Mouse (Mus musculus): ENCODE measurements at regions not wholly inside any gene's neighbourhood (a gene's known extent, or its start where the extent isn't known, plus 50 kb on each side); places are given as distances from the start of the nearest gene placed in this dataset.

DNA sequence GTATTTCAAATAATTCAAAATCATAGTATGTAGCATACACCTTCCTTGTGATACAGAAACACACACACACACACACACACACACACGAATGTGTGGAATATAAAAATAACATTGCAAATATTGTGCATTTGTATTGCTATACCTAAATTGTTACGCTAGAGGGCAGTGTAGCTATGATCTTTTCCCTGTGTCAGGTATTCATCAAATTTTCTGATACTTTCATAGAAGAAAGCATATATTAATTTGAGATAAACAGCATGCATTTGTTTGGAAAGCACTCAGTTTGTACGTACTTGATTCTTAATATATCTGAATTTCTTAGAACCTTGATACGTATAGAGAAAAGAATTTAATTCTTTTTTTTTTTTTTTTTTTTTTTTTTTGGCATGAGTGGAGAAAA lies 1700.9 kb upstream of the Sel1l start:
- DNase-seq (ENCODE audit: low spot score) = peak; percentile 3

DNA sequence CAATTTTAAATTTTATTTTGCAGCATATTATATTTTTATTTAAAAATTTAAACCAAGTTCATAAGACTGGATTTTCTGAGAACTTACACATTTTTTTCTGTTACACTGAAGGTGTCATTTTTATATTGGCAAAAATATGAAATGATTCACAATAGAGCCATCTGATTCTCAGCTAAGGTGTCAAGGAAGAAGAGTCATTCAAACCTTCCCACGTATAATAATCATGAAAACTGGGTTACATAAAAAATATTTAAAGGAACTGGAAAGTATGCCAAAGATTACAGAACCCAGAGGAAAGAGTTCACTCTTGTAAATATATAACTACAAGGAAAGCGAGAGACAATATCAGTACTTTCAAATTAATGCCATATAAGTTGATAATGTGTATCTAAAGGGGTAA lies 1674.5 kb upstream of the Sel1l start:
- DNase-seq (ENCODE audit: low spot score) = no peak

DNA sequence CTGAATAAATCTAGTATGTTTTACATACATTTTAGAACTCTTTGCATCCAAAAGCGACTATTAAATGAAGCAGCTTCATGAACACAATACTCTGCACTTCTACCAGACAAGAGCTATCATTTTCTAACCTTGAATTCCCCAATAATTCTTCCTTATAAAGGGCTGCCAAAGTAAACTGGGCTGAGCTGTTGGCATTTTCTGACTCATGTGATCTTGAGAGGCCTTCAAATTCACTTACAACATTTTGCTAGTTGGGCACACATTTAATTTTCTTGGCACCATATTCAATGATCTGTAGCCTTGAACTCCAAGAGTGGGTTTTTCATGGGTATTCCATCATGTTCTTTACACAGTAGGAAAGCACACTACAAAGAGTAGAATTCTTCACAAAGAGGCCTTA lies 1637.4 kb upstream of the Sel1l start:
- DNase-seq (ENCODE audit: low spot score) = no peak

DNA sequence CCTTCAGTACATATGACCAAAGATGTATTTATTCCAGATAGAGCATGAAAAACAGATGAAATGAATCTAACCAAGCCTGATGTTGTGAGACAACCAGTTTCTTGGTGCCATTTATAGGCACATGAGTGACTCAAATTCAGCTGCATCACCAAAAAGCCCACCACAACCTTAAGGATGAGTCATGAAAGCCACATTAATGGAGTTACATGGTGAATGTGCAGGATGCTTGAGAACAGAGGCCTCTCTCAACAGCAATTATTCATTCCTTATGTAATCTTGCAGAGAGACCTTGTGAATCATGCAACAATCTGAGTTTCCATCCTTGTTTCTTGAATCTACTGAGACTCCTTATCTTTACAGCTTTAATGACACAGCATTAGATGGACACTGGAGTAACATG lies 1613.1 kb upstream of the Sel1l start:
- DNase-seq (ENCODE audit: low spot score) = no peak

DNA sequence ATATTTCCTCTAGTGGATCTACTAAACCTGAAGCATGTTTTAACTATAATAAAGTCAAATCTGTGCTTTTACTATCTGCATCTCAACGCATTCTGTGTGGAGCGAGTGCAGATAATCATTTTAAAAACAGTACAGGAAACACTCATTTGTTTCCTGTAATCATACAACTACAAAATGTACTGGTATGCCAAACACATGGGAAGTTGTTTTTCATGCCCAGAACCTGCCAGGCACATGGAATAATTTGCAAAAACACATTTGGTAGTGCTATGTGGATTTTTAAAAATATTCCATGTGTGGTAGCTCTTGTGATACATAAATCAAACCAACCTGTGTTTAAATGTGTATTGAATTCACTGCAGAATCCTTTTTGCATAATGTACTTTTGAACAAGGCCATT lies 1600.5 kb upstream of the Sel1l start:
- DNase-seq (ENCODE audit: low spot score) = no peak

DNA sequence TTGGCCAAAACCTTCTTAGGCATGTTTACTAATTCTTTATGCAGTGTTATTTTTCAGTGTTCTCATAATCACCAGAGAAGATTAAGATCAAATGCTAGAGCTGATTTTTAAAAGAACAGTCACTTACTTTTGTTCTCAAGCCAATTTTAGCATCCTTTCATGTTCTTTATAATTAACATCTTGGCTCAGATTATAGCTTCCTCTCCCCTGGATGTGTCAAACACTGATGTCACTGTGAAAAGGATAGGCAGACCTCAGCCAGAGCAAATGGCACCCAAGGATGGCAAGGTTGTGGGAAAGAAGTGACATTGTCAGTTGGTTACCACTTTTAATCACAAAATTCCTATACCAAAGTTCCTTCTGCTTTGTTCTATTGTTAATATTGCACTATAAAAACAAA lies 1580.3 kb upstream of the Sel1l start:
- no peak for DNase-seq (ENCODE audit: low spot score)

DNA sequence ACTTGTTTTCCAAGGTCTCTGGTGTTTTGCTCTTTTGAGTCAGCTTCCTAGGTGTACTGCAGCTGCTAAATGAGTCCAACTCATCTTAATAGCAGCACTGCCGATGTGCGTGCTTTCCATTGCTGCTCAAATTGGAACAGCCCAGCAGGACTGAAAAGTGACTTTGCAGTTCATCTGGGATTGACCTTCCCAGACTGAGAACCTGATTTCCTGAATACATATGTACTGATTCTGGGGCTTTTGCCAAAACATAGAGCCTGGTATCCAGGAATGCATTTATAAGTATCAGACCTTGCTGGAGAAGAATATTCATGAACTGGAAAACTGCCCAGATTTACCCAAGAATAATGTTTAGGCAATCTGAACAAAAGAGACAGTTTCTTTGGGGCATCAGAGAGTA lies 1579.0 kb upstream of the Sel1l start:
- no peak for DNase-seq (ENCODE audit: low spot score)

DNA sequence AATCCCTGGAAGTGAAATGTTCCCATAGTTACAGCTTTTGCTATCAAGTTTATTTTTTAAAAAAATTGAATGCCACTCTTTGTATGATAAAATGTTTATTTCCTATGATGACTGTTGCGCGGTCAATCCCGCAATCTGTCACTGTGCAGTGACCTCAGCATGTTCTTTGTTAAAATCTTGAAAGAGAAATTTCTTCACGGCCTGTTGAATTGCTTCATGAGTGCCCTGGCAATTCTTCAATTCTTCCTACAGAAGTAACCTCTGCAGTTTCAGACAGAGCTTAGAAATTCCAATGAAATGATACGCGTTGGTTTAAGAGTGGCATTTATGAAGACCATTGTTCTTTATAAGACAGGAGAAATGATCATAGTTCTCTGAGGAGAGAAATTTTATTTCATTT lies 1567.4 kb upstream of the Sel1l start:
- no peak for DNase-seq (ENCODE audit: low spot score)

DNA sequence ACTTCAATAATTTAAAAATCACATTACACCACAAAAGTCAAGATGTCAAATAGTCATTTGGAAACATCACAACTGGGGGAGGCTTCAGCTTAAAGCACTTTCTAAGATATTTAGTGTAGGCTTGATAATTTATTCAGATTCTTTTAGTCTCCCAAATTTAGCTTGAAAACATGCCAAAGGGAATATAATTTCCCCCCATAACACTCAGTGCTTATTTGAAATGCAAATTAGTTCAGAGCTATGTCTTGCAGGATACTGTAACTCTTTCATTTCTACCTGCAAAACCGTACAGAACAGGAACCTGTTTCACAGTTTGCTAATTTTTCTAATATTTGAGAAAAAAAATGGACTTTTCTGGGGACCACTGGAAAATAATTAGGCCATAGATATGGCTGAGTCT lies 1566.8 kb upstream of the Sel1l start:
- no peak for DNase-seq (ENCODE audit: low spot score)

DNA sequence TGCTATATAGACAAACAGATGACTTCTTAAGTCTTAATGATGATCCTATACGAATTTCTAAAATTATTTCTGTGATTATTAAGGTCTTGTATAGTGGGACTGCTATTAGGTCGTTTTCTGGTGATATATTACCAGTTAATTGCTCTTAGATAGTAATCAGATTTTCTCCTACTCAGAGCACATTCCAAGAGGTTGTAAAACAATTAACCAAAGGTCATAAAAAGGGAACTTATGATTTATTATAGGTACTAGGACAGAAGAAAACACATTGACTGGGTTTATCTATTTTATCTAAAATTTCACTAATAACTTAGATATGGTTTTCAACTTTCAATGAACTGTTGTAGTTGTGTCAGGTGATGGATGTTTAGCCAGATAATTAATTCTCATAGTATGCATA lies 1536.6 kb upstream of the Sel1l start:
- no peak for DNase-seq (ENCODE audit: low spot score)

DNA sequence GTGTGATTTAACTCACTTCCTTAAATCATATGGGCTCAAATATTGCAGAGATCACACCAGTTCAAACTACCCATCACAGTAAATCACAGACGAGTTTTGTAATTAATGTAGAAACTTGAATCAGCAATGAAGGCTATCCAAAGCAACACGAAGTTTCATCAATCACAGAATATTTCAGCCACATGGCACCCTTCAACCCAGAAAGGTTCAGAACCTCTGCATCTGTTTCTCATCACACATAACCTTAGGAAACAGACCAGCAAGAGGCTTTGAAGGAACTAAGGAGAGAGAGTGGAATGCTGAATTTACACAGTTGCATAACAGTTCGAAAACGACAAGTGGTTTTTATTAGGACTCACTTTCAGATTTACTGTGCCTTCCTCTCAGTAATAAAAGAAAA lies 1494.0 kb upstream of the Sel1l start:
- no peak for DNase-seq (ENCODE audit: low spot score)

DNA sequence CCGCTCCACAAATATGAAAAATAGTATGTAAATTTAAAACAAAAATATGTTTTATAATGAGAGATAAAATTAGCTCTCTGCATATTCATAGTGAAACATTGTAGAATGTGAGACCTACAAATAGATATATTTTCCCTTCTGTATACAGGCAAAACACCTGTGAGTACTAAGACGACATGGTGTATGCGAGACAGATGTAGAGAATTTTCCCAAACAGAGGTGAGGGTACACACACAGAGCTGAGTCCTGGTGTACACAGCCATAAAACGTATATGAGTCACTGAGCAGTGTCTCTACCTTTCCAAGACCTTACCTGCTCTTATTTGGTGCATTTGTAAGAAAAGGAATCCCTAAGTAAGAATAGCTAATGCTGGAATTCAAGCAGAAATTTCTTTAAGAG lies 1493.6 kb upstream of the Sel1l start:
- DNase-seq (ENCODE audit: low spot score) = no peak

DNA sequence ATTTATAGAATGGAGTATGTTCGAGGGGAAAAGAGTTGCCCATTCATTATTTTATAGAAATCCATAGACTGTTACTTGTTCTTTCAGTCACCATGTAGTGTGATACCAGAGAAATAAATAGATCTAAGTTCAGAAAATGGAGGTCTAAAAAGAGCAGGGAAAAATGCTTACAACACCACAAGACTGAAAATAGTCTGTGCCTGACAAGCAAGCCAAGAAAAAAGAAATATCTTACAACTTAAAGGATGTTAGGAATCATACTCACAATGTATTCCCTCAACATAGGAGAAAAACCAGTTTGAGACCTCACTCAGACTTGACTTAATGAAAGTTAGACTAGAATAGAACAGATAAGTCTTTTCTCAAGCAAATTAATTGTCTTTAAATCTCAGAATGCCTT lies 1486.6 kb upstream of the Sel1l start:
- DNase-seq (ENCODE audit: low spot score) = no peak

DNA sequence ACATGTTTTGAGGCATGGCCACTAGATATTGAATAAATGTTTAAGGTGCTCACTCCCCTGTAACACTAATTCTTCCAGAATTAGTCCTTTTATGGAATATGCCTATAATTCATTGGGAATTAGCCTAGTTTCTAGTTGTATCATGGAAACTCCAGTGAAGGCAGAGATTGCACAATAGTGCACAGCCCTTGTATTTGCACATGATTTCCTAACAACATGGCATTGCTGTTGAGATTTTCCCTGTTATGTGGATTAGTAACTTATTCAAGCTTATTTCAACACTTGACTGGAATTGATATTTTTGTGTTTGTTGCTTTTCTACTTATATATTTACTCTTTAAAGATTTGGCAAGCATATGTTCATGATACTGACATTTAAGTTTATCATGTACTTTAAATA lies 1463.3 kb upstream of the Sel1l start:
- DNase-seq (ENCODE audit: low spot score) = no peak

DNA sequence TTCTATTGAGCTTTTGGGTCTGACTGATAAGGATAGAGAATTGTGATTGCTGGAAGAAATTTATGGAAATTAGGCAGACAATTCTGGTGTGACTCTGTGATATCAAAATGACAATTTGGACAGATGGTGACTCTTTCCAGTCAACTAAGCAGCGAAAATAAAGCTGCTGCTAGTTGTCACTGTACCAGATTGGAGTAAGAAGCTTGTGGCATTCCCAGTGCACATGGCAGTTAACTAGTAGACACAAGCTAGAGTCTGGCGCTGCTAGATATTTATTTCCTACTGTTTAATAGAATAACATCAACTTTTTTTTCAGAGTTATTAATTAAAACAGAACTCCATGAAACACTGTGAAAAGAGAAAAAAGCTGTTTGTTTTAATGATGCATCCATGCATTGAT lies 1432.9 kb upstream of the Sel1l start:
- DNase-seq (ENCODE audit: low spot score) = no peak

DNA sequence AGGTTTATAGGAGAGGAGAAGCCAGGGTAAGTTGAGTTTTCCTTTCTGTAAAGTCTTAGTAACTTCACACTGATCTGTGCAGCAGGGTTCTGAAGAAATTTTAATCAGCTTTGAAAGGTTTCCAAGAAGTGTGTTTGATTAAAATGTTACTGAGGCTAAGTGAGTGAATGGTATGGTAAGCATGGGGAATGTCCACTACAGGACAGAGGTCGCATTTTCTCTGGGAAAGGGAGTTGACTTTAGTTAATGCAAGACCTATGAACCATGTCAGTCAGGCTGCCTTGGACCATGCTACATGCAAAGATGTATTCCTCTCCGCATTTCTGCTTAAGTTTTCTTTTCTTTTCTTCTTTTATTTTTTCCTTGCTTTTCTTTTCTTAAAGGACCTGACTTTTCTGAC lies 1424.7 kb upstream of the Sel1l start:
- DNase-seq (ENCODE audit: low spot score) = no peak

DNA sequence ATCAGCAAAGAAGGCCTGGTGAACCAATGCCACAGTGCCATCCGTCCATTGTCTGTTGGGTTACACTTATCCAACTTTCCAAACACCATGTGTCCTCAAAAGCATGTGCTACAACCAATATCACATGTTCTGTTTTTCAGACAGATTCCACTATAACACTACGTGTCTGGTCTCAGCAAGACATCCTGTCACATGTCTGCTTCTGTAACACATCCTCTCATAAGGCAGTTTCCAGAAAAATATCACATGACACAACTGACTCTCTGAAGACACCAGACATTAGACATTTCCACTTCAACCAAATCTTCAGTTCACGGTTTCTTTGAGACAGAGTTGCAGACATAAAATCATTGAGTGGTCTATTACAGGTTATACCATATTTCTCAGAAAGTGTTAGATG lies 1381.3 kb upstream of the Sel1l start:
- DNase-seq (ENCODE audit: low spot score) = no peak

DNA sequence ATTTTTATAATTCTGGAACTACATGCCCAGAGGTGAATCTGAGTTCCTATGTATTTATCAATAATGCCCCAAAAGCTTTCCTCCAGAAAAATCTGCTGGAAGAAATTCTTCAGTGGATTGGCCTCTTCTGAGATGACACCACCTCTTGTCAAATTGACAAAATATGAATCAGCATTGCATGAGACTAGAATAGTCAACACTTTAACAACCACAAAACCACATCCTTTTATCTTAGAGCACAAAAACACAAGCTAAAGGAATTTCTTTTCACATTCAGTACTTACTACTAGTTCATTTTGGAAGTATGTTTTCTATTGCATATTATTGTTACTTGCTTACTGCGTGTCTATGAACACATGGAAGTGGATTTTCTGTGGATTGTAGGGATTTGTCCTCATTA lies 1377.9 kb upstream of the Sel1l start:
- no peak for DNase-seq (ENCODE audit: low spot score)

DNA sequence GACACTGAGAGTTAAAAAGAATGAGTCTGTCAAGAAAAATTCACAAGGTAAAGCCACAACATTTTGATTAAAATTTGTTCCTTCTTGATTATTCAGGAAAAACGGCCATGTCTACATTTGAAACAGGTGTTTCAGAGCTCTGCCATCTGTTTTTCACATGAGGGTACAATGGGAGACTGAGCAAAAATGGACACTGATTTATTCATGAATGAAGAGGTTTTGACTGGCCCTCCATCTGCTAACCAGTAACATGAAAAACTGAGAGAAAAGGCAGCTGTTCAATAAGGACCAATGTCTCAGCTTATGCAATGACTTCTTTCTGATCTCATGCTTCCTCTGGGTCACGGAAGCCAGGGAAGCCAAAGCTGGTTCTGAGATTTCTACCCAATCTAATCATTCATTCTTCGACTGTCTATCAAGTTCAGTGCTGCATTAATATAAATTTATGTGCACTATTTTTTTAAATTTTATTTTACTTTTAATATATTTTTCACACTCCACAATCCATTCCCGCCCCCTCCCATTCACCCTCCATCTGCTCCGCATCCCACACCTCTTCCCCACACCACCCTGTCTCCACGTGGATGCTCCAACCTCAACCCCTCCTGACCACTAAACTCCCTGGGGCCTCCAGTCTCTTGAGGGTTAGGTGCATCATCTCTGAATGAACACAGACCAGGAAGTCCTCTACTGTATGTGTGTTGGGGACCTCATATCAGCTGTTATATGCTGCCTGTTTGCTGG lies 1372.4 kb upstream of the Sel1l start:
- DNase-seq (ENCODE audit: low spot score) = no peak

DNA sequence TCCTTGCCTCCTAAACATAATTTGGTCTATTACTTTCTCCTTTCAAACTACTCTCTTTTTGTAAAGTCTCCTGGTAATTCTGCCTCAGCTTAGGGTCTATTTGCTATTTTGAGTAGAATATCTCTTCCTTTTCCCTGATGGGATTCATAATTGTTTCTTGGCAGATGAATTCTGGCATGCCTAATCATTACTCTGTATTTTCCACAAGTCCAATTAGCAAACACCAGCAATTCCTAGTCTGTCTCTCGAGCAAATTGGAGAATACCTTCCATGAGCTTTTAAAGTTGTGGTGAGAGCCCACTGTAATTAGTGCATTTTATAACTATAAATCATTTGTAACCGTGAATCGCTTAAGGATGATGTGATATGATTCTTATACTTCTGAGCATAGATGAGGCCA lies 1358.6 kb upstream of the Sel1l start:
- DNase-seq (ENCODE audit: low spot score) = no peak

DNA sequence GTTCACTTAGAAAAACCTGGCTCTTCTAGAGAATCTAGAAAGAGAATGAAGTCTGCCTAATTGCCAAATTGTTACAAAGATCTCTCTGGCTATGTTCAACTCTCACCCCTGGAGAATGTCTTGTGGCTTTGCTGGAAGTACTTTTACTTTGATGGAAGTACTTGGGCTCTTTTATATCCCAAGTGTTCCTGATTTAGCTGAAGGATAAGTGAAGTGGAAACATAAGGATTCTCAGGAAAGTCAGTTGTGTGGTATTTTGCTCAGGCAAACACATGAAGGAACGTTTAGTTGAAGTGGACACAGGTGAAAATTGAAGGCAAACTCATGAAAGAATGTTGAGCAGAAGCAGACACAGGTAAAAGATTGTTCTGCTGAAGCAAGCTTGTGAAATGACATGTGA lies 1340.0 kb upstream of the Sel1l start:
- no peak for DNase-seq (ENCODE audit: low spot score)

DNA sequence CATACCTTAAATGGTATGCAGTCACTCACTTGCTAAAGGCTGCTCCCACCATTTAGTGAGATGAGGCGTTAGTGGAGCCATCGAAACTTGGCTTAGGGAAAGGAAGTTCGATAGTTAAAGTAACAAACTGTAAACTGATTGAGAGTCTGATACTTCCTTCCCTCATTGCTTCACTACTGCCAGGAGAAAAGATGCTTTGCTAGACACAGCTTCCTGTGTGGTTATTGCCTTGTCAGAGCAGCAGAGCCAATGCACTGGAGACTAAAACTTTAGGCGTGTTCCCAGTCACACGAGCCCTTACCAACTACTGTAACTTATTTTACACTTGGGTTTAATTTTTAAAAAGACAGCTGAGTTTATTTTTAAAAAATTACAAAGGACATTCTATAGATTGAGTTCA lies 1324.8 kb upstream of the Sel1l start:
- no peak for DNase-seq (ENCODE audit: low spot score)

DNA sequence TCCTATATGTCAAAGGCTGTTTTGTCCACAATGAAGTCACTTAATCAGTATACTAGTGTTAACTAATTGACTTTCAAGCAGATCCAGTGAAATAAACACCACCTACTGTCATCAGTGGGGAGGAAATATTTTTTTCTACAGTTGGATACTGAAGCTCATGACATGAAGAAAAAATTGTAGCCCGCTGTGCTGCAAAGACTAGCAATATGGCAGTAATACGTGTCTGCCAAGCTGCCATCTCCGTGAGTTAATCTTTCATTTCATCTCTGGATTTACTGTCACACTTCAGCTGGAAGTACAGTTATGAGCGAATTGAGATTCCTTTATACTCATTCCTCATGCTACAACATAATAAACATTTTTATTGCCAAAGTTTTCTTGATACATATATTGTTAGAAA lies 1311.3 kb upstream of the Sel1l start:
- DNase-seq (ENCODE audit: low spot score) = no peak

DNA sequence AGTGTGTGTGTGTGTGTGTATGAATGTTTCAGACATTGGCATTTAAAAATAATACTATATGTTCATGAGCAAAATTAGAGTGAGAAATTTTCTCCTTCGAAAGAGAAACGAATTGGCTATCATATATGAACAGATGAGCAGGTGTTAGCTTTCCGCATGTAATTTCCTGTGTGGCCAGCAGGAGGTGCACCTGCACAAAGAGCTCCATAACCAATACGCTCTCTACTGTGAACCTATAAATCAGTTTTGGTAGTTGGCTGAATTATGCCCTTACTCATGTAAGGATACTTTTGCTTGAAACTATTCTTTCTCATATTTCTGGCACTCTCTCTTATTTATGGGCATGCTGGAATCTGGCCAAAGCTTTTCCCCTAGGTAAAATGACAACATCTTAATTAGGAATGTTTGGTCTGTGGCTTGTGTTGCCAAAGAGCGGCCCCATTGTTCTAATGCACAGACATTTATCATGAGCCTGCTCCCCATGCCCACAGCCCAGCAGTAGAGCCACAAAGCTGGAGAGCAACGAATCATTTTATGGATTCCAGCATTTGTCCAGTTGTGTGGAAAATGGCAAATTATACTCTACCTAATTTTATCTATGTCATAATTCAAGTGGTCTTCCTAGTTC lies 1303.8 kb upstream of the Sel1l start:
- DNase-seq (ENCODE audit: low spot score) = no peak
